Mouse (Mus musculus) embryonic facial prominence, embryonic 14.5 days (tissue): ENCODE results near the gene Gna11. TPM values are rescaled to one million over a fixed set of nuclear protein-coding genes. Genes with fewer than 3 reads are reported as not detected.

Experiments used
- ATAC-seq: fragments of 200-750 bp; cut with Nextera tagmentation; 2 replicates; pipeline ENCODE4 v1.8.0; 2017; ENCODE audit warnings: low read depth, moderate number of reproducible peaks, moderate TSS enrichment
- DNase-seq: peaks from one replicate; pipeline ENCODE4 v3.0.0-alpha.2; 2015; ENCODE audit warnings: low spot score
- H3K27ac ChIP-seq: fragments of 300-500 bp; sonication (generic); replicated peaks from 2 replicates; pipeline ENCODE4 v1.5.1; 2014; ENCODE audit warnings: low read depth, mild to moderate bottlenecking, low read length, moderate library complexity
- H3K27me3 ChIP-seq: fragments of 300-500 bp; sonication (generic); replicated peaks from 2 replicates; pipeline ENCODE4 v1.6.1; 2014; ENCODE audit warnings: low read length; ENCODE audit not compliant: control insufficient read depth, insufficient read depth
- H3K36me3 ChIP-seq: fragments of 300-500 bp; sonication (generic); 2 replicates; pipeline ENCODE4 v1.6.1; 2014; ENCODE audit warnings: low read length, mixed read lengths; ENCODE audit not compliant: control insufficient read depth, insufficient read depth
- H3K4me1 ChIP-seq: fragments of 300-500 bp; sonication (generic); 2 replicates; pipeline ENCODE4 v1.6.1; 2014; ENCODE audit warnings: antibody characterized with exemption, low read length; ENCODE audit not compliant: control insufficient read depth, insufficient read depth
- H3K4me2 ChIP-seq: fragments of 300-500 bp; sonication (generic); 2 replicates; pipeline ENCODE4 v1.6.1; 2014; ENCODE audit warnings: low read depth, mild to moderate bottlenecking, low read length, moderate library complexity, mixed read lengths
- H3K4me3 ChIP-seq: fragments of 300-500 bp; sonication (generic); 2 replicates; pipeline ENCODE4 v1.5.1; 2014; ENCODE audit warnings: low read depth, mild to moderate bottlenecking, low read length
- H3K9ac ChIP-seq: fragments of 300-500 bp; sonication (generic); 2 replicates; pipeline ENCODE4 v1.6.1; 2014; ENCODE audit warnings: low read depth, mild to moderate bottlenecking, low read length, moderate library complexity, mixed read lengths
- H3K9me3 ChIP-seq: fragments of 300-500 bp; sonication (generic); 2 replicates; pipeline ENCODE4 v1.6.1; 2016; ENCODE audit warnings: low read length; ENCODE audit not compliant: control insufficient read depth
- WGBS: fragments of 180-500 bp; shearing (Covaris S2); extraction: QIAGEN DNeasy Blood & Tissue Kit; methylation state at CpG from one replicate; pipeline ENCODE4 v1.1.7; 2014; 5-methylcytosine and 5-hydroxymethylcytosine counted together
- polyA plus RNA-seq: library from polyadenylated mRNA; unstranded; fragments of >200 nt; fragmentation: Nextera tagmentation; extraction: Ambion mirVana; gene quantifications from 2 replicates; pipeline ENCODE4 v1.2.1, GENCODE M21; 2014

Gene Gna11
- polyA plus RNA-seq, 1 experiment from 2014 or later, result 87.7 TPM

DNA sequence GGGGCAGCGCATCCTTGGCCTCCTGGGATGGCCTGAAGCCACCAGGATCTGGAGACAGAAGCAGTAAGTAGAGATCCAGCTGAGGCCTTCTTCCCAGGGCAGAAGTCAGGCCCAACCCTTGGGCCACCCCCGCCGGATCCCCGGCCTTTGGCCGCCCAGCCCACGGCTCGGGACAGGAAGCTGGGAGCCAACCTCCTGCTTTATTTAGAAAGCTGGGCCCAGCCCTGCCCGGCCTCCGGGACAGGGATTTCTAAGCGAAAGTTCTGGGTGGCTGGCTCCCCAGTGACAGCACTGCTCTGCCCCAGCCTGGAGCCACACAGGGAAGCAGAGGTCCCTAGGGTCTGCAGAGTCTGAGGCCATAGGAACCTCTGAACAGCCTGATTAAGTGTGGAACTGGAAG, 3.2 kb downstream of the Gna11 start:
- H3K36me3 ChIP-seq, result 0 out of 2 replicates have a peak, but pooled peaks cover 20% of the 10 kb centered on the region
- WGBS, result 61% methylated on average over 10 of the region's 10 CpGs
- no peak overlapping the region for H3K4me3 ChIP-seq
- peak overlapping the region; percentile 12; the same call in 1 of the 2 replicates for H3K4me2 ChIP-seq
- no peak overlapping the region for H3K27ac ChIP-seq
- H3K9ac ChIP-seq, result peak overlapping the region; percentile 20; the same call in 1 of the 2 replicates
- no peaks in the 10 kb centered on the region for H3K9me3 ChIP-seq
- peaks cover 10% of the 10 kb centered on the region for H3K4me1 ChIP-seq
- ATAC-seq (no peak), DNase-seq (no peak)
- no peaks in the 10 kb centered on the region for H3K27me3 ChIP-seq

DNA sequence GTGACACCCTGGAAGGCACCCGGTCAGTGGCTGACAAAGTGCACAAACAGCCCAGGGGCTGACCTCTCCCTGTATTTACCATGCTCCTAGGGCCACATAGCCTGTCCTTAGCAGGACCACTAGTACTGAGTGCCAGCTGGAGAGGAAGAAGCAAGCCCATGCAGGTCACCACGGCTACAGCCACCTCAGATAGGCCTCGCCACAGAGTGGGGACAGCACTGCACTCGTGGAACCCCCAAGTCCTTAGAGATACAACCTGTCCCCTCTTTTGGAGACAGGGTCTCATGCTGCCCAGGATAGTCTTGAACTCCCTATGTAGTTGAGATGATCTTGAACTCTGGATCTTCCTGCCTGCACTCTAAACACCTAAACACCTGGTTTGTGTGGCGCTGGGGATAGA, 3.6 kb downstream of the Gna11 start:
- H3K27ac ChIP-seq, result no peak overlapping the region
- no peak overlapping the region for H3K4me3 ChIP-seq
- no peaks in the 10 kb centered on the region for H3K9me3 ChIP-seq
- 0 out of 2 replicates have a peak, but pooled peaks cover 20% of the 10 kb centered on the region for H3K36me3 ChIP-seq
- peaks cover 10% of the 10 kb centered on the region for H3K4me1 ChIP-seq
- WGBS, result 83% methylated on average over 5 of the region's 5 CpGs
- H3K4me2 ChIP-seq, result no peak overlapping the region
- DNase-seq, result no peak
- ATAC-seq, result no peak
- H3K27me3 ChIP-seq, result no peaks in the 10 kb centered on the region
- peak overlapping the region; percentile 20; the same call in 1 of the 2 replicates for H3K9ac ChIP-seq

DNA sequence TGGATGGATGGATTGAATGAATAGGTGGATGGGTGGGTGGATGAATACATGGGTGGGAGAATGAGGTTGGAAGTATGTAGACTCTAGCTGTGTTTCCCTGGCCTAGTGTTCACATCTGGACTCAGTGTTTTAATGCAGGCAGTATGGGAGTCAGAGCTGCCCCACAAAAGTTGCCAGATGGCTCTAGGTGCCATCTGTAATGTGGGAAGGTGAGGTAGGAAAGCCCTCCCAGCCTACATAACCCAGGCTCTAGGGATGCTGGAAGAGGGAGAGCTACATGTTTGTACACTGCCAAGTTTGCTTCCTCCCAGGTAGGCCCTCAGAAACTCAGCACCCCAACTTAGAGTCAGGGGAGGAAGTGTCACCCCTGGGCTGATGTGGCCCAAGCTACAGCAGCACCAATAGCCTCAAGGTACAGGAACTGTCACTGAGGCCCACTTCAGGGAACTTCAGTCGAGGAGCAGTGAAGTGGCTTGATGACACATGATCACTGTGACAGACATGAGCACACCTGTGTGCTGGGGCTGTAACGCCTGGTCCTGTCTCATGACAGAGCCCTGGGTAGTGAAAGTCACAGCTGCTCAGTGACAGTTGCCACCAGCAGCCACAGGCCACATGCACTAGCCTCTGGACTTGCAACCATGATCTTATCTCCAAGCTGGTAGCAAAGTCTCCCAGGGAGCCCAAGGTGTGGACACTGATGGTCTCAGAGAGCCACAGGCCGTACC, 6.5 kb downstream of the Gna11 start:
- DNase-seq, result no peak
- no peaks in the 10 kb centered on the region for H3K27me3 ChIP-seq
- no peak overlapping the region for H3K9ac ChIP-seq
- H3K9me3 ChIP-seq, result no peaks in the 10 kb centered on the region
- H3K4me1 ChIP-seq, result peaks cover 4% of the 10 kb centered on the region
- ATAC-seq, result no peak
- WGBS, result 86% methylated on average over 3 of the region's 3 CpGs
- H3K27ac ChIP-seq, result no peak overlapping the region
- H3K4me2 ChIP-seq, result no peak overlapping the region
- H3K36me3 ChIP-seq, result peaks cover 25% of the 10 kb centered on the region; the same call in 1 of the 2 replicates
- no peak overlapping the region for H3K4me3 ChIP-seq

DNA sequence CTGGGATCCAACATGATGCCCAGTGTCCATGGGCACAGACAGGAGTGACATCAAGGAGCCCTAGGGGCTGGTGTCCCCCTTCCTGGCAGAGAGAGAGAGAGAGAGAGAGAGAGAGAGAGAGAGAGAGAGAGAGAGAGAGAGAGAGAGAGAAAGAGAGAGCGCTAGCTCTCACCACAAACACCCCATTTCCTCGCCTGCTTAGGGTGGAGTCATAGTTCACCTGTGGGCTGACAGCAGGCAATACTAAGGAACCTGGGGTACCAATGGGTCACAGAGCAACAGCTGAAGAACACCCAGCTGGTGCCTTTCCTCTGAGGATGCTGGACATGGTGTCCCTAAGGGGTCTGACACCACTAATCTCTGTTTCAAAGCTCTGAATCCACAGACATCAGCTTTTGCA, 7.6 kb downstream of the Gna11 start:
- Histone ChIP-seq H3K27ac (no peak overlapping the region), H3K4me1 (no peaks in the 10 kb centered on the region), H3K36me3 (peaks cover 34% of the 10 kb centered on the region), H3K9me3 (no peaks in the 10 kb centered on the region), H3K4me2 (no peak overlapping the region), H3K4me3 (no peak overlapping the region), H3K9ac (no peak overlapping the region), H3K27me3 (no peaks in the 10 kb centered on the region)
- 91% methylated on average over 2 of the region's 2 CpGs for WGBS
- ATAC-seq, result no peak
- no peak for DNase-seq

DNA sequence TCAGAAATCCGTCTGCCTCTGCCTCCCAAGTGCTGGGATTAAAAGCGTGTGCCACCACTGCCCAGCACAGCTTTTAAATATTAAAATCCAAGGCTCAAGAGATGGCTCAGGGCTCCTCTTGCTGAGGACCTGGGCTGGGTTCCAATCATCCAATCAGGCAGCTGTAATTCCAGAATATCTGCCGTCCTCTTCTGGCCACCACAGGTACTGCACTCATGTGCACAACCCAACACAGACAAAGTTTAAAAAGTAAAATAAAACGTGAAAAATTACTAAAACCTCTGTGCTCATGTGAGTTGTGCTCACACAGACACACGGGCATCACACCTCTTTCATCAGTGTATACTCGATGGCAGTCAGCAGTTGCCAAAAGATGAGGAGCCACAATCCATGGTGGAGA, 8.3 kb downstream of the Gna11 start:
- WGBS, result 79% methylated on average over 6 of the region's 6 CpGs
- no peak overlapping the region for H3K4me3 ChIP-seq
- ATAC-seq, result no peak
- H3K4me2 ChIP-seq, result no peak overlapping the region
- H3K4me1 ChIP-seq, result no peaks in the 10 kb centered on the region
- H3K9ac ChIP-seq, result no peak overlapping the region
- peaks cover 40% of the 10 kb centered on the region for H3K36me3 ChIP-seq
- H3K9me3 ChIP-seq, result no peaks in the 10 kb centered on the region
- no peak overlapping the region for H3K27ac ChIP-seq
- no peak for DNase-seq
- H3K27me3 ChIP-seq, result no peaks in the 10 kb centered on the region

DNA sequence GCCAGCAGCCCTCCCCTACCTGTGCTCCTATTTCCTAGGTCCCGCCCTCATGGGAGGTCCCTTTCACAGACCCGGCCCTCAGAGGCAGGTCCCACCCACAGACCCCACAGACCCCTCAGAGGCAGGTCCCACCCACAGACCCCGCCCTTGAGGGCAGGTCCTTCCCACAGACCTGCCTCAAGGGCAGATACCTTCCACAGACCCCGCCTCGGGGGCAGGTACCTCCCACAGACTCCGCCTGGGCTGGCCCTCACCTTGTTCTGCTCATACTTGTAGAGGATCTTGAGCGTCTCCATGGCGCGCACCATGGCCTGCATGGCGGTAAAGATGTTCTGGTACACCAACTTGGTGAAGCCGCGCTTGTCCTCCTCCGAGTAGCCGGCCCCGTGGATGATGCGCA, 10.2 kb downstream of the Gna11 start:
- Histone ChIP-seq H3K9me3 (no peaks in the 10 kb centered on the region), H3K36me3 (peaks cover 52% of the 10 kb centered on the region), H3K27me3 (no peaks in the 10 kb centered on the region), H3K4me2 (no peak overlapping the region), H3K4me3 (no peak overlapping the region), H3K4me1 (no peaks in the 10 kb centered on the region), H3K9ac (no peak overlapping the region), H3K27ac (no peak overlapping the region)
- no peak for DNase-seq
- ATAC-seq, result 0 out of 2 replicates have a peak, but pooled peaks have one; percentile 12
- 61% methylated on average over 12 of the region's 16 CpGs for WGBS

DNA sequence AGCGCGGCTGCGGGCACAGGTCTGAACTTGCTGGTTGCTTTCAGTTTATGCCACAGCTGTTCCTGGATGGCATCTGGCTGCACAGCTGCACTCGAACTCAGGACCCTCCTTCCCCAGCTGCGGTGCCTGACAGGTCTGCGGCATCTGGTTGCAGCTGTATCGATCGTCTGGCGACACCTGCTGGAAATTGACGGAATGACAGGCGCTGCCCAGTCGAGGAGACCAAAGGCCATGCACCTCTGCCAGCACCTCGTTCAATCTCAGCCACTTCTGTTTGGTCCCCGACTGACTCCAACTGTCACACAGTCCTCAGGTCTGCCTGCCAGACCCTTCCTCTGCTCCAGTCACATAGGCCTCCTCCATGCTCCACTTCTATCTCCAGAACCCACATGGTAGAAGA, 18.2 kb downstream of the Gna11 start:
- Histone ChIP-seq H3K27me3 (no peaks in the 10 kb centered on the region), H3K9ac (no peak overlapping the region), H3K4me3 (no peak overlapping the region), H3K27ac (no peak overlapping the region), H3K9me3 (no peaks in the 10 kb centered on the region), H3K4me1 (no peaks in the 10 kb centered on the region), H3K4me2 (no peak overlapping the region), H3K36me3 (peaks cover 30% of the 10 kb centered on the region; the same call in 1 of the 2 replicates)
- WGBS, result 9% methylated on average over 14 of the region's 14 CpGs
- DNase-seq (peak; percentile 50), ATAC-seq (peak; percentile 19; the same call in 1 of the 2 replicates)

DNA sequence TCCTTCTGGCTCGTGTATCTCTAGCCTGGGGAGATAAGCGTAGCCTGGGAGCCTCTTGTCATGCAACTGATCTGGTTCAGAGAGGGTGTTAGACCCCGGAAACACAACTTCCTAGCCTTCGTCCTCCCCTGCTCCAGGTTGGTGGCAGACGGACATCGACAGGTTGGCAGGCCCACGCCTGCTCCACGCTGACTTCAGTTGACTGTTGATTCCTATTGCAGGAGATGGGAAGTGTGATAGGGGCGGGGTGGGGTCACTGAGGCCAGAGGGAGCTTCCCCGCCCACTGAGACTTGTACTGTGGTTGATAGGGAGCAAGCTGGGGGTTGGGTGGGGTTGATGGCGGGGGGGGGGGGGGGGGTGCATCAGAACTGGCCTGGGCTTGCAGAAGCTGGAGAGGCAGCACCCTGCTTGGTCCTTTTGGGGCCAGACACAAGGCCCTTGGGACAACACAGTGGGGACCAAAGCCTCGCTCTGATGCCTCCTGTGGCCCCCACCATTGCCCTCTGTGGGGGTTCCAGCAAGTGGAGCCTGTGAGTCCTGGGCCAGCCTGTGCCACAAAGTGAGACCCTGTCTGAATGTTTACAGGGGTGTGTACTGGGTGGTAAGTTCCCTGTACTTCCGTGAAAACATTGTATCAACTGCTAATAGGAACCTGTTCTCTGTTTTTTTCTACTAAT, 19.8 kb downstream of the Gna11 start:
- ATAC-seq, result no peak

More for the DNA sequence above, 19.8 kb downstream of the Gna11 start:
- no peaks in the 10 kb centered on the region for H3K4me1 ChIP-seq
- no peak for DNase-seq
- H3K27ac ChIP-seq, result no peak overlapping the region
- no peak overlapping the region for H3K4me2 ChIP-seq
- no peaks in the 10 kb centered on the region for H3K9me3 ChIP-seq
- H3K27me3 ChIP-seq, result no peaks in the 10 kb centered on the region
- no peak overlapping the region for H3K4me3 ChIP-seq
- 58% methylated on average over 12 of the region's 13 CpGs for WGBS
- no peak overlapping the region for H3K9ac ChIP-seq
- H3K36me3 ChIP-seq, result peaks cover 15% of the 10 kb centered on the region; the same call in 1 of the 2 replicates
